Mouse (Mus musculus): Measurements from ENCODE around the gene Mtch2. TPM values are rescaled to one million over a fixed set of nuclear protein-coding genes. Genes with fewer than 3 reads are reported as not detected.
"Not testable (repeated sequence)": the region's sequence is repeated elsewhere in the genome, so short reads cannot be mapped to it uniquely, and the experiment has no call there.

Gene Mtch2
- total RNA-seq, 2 experiments from 2014 or later = 99.8 to 115 TPM

GRCm38 (mm10) chr2:90886436-90886835, 39.5 kb downstream of the Mtch2 start:
- Histone ChIP-seq H3K27ac (peak overlapping the region; percentile 97), H3K4me3 (peak overlapping the region; percentile 49)
- peak in 1 of 2 experiments; percentile 35 for DNase-seq (ENCODE audit: extremely low spot score in 1 of 2, low spot score in 2 of 2)
- TF ChIP-seq CTCF (IDR thresholded peaks at IDR 0.05) = no peak
- intact Hi-C loops (cut with DNase I) = loop anchor here (2.0 kb wide), 1 partner anchor 16 kb away; no protein-coding TSS in a partner anchor

GRCm38 (mm10) chr2:90887627-90888026, 40.7 kb downstream of the Mtch2 start:
- intact Hi-C loops (cut with DNase I) = loop anchor here (2.0 kb wide), 1 partner anchor 17 kb away; no protein-coding TSS in a partner anchor
- no peak for DNase-seq (ENCODE audit: extremely low spot score in 1 of 2, low spot score in 2 of 2)
- Histone ChIP-seq H3K4me3 (peak overlapping the region; percentile 49), H3K27ac (peak overlapping the region; percentile 97)
- TF ChIP-seq CTCF (IDR thresholded peaks at IDR 0.05) = no peak

- Histone ChIP-seq H3K27ac (peak overlapping the region; percentile 74), H3K4me3 (peak overlapping the region; percentile 39)
- no peak for TF ChIP-seq CTCF (IDR thresholded peaks at IDR 0.05)
- intact Hi-C loops (cut with DNase I) = no loop called here
- peak in 1 of 2 experiments; percentile 67 for DNase-seq (ENCODE audit: extremely low spot score in 1 of 2, low spot score in 2 of 2)
These were observed 42.9 kb downstream of the Mtch2 start for GRCm38 (mm10) chr2:90889550-90890548.

GRCm38 (mm10) chr2:90893673-90894298, 46.8 kb downstream of the Mtch2 start:
- no peak for DNase-seq (ENCODE audit: extremely low spot score in 1 of 2, low spot score in 2 of 2)
- intact Hi-C loops (cut with DNase I) = no loop called here
- Histone ChIP-seq H3K4me3 (no peak overlapping the region), H3K27ac (no peak overlapping the region)
- no peak for TF ChIP-seq CTCF (IDR thresholded peaks at IDR 0.05)

GRCm38 (mm10) chr2:90894299-90894677, 47.3 kb downstream of the Mtch2 start:
- intact Hi-C loops (cut with DNase I); DNase-seq (ENCODE audit: extremely low spot score in 1 of 2, low spot score in 2 of 2); H3K4me3 ChIP-seq; H3K27ac ChIP-seq: not testable (repeated sequence)

- DNase-seq (ENCODE audit: extremely low spot score in 1 of 2, low spot score in 2 of 2) = no peak
- intact Hi-C loops (cut with DNase I) = no loop called here
- no peak for TF ChIP-seq CTCF (IDR thresholded peaks at IDR 0.05)
- H3K27ac ChIP-seq = peak overlapping the region; percentile 98; the same call in 1 of the 2 replicates
- peak overlapping the region; percentile 97 for H3K4me3 ChIP-seq
These were observed 56.4 kb downstream of the Mtch2 start for GRCm38 (mm10) chr2:90903398-90903797.

GRCm38 (mm10) chr2:90904076-90904855, 57.3 kb downstream of the Mtch2 start, which contains the start of the genes Kbtbd4 and Ndufs3:
Kbtbd4 (plus strand) TSS chr2:90904740.
Ndufs3 (minus strand) TSS chr2:90904827.
- Histone ChIP-seq H3K4me3 (peak within 1 kb of the TSS; percentile 97), H3K27ac (peak within 1 kb of the TSS; percentile 98)
- TF ChIP-seq CTCF (IDR thresholded peaks at IDR 0.05) = no peak
- intact Hi-C loops (cut with DNase I) = no loop called here
- DNase-seq (ENCODE audit: extremely low spot score in 1 of 2, low spot score in 2 of 2) = peak; percentile 86 to 87

- intact Hi-C loops (cut with DNase I) = no loop called here
- peak overlapping the region; percentile 98 for H3K27ac ChIP-seq
- no peak for TF ChIP-seq CTCF (IDR thresholded peaks at IDR 0.05)
- DNase-seq (ENCODE audit: extremely low spot score in 1 of 2, low spot score in 2 of 2) = no peak
- peak overlapping the region; percentile 97 for H3K4me3 ChIP-seq
These were observed 57.9 kb downstream of the Mtch2 start for GRCm38 (mm10) chr2:90904856-90905224.

GRCm38 (mm10) chr2:90906721-90907120, 59.8 kb downstream of the Mtch2 start:
- TF ChIP-seq CTCF (IDR thresholded peaks at IDR 0.05) = no peak
- Histone ChIP-seq H3K27ac (no peak overlapping the region), H3K4me3 (no peak overlapping the region)
- intact Hi-C loops (cut with DNase I) = no loop called here
- DNase-seq (ENCODE audit: extremely low spot score in 1 of 2, low spot score in 2 of 2) = no peak

GRCm38 (mm10) chr2:90910861-90911260, 63.9 kb downstream of the Mtch2 start:
- H3K27ac ChIP-seq = no peak overlapping the region
- intact Hi-C loops (cut with DNase I) = no loop called here
- no peak for TF ChIP-seq CTCF (IDR thresholded peaks at IDR 0.05)
- no peak overlapping the region for H3K4me3 ChIP-seq
- no peak for DNase-seq (ENCODE audit: extremely low spot score in 1 of 2, low spot score in 2 of 2)

GRCm38 (mm10) chr2:90911668-90912067, 64.7 kb downstream of the Mtch2 start:
- no peak for TF ChIP-seq CTCF (IDR thresholded peaks at IDR 0.05)
- DNase-seq (ENCODE audit: extremely low spot score in 1 of 2, low spot score in 2 of 2) = no peak
- no peak overlapping the region for H3K4me3 ChIP-seq
- intact Hi-C loops (cut with DNase I) = no loop called here
- H3K27ac ChIP-seq = no peak overlapping the region
